Mouse (Mus musculus): ENCODE measurements around the gene Ctso. TPM values are rescaled to one million over a fixed set of nuclear protein-coding genes. Genes with fewer than 3 reads are reported as not detected.

Ctso gene
- polyA plus RNA-seq, 1 experiment from 2014 or later = 22.9 TPM

DNA sequence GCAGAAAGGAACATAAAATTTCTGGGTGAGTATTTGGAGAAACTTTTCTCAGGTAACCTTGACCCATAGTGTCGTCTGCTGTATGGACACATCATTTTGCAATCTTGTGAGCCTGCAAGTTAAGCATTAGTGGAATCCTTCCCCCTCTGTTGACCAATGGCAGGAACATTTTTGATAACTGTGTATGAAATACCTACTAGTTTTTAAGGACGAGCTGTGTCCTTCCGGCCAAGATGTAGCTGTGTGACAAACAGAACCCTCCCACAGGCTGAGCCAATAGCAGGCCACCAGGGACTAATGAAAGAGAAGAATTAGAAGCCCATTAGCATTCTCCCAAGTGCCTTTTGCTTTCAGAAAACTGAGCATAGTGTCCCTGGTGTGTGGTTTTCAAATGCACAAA is 58.1 kb downstream of the Ctso start:
- no peak overlapping the region for H3K4me3 ChIP-seq
- H3K9ac ChIP-seq = no peak overlapping the region
- no peak overlapping the region for H3K27ac ChIP-seq
- no peaks in the 10 kb centered on the region for H3K27me3 ChIP-seq
- no peak for ATAC-seq (ENCODE audit: borderline replicate concordance, extremely low read depth, low FRiP score, low TSS enrichment)
- H3K9me3 ChIP-seq = no peaks in the 10 kb centered on the region
- H3K4me1 ChIP-seq = peaks cover 8% of the 10 kb centered on the region; the same call in 1 of the 2 replicates
- H3K36me3 ChIP-seq = no peaks in the 10 kb centered on the region
- no peak overlapping the region for H3K4me2 ChIP-seq
- WGBS = 59% methylated on average over 3 of the region's 3 CpGs

DNA sequence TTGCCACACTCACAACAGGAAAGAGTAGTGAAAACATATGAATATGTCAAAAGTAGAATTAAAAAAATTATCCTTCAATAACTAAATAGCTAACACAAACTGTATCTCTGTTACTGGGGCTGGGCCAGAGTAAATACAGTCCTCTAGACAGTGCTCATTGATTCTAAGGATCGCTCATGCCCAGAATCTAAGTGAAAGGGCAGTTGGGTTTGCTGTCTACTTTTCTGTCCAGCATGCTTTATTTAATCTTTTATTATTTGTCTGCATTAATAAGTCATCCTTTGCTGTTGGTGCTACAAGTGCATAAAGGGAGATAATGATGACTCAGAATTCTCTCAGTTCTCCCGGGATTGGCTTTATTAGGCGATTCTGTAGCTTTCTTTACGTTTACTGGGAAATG is 63.0 kb downstream of the Ctso start:
- WGBS = 37% methylated on average over 4 of the region's 4 CpGs
- Histone ChIP-seq H3K9me3 (no peaks in the 10 kb centered on the region), H3K27ac (no peak overlapping the region), H3K4me2 (no peak overlapping the region), H3K4me1 (no peaks in the 10 kb centered on the region), H3K36me3 (no peaks in the 10 kb centered on the region), H3K9ac (no peak overlapping the region), H3K27me3 (no peaks in the 10 kb centered on the region), H3K4me3 (no peak overlapping the region)
- no peak for ATAC-seq (ENCODE audit: borderline replicate concordance, extremely low read depth, low FRiP score, low TSS enrichment)

DNA sequence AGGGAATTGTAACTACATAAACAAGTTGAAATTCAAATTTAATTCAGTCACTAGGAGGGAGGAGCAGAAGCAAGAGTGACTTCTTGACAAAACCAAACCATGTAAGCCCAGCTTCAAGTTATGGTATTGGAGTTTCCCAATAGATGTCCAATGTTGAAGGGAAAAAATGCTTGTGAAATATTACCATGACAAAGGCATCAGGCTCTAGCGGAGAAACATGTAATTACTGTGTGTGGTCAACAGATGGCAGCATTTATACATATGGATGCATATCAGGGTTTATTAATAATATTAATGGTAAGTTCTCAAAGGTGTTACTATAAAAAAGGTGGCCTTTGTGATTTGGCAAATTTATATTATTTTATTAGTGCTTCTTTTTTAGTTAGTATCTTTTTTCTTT is 63.6 kb downstream of the Ctso start:
- Histone ChIP-seq H3K27me3 (no peaks in the 10 kb centered on the region), H3K9ac (no peak overlapping the region), H3K4me1 (no peaks in the 10 kb centered on the region), H3K9me3 (no peaks in the 10 kb centered on the region), H3K27ac (no peak overlapping the region), H3K4me3 (no peak overlapping the region), H3K36me3 (no peaks in the 10 kb centered on the region), H3K4me2 (no peak overlapping the region)
- 0% methylated on average over 1 of the region's 1 CpGs for WGBS
- ATAC-seq (ENCODE audit: borderline replicate concordance, extremely low read depth, low FRiP score, low TSS enrichment) = no peak

Other genes with a start within 250 kb of the Ctso start
- gene Tdo2, start 43.6 kb downstream of the Ctso start, polyA plus RNA-seq (2015; fragmentation: Nextera tagmentation; extraction: Ambion mirVana) = 2.3 and 3.0 TPM in 2 replicates
- gene Asic5, start 49.7 kb downstream of the Ctso start, polyA plus RNA-seq (2015; fragmentation: Nextera tagmentation; extraction: Ambion mirVana) = not detected in 2 replicates
- 76.5 and 79.2 TPM in 2 replicates for gene Gucy1b1, start 142.1 kb downstream of the Ctso start, polyA plus RNA-seq (2015; fragmentation: Nextera tagmentation; extraction: Ambion mirVana)
- 93.8 and 98.8 TPM in 2 replicates for gene Gucy1a1, start 213.2 kb downstream of the Ctso start, polyA plus RNA-seq (2015; fragmentation: Nextera tagmentation; extraction: Ambion mirVana)